Mouse (Mus musculus) cerebellum, adult 9-10 months (tissue): ENCODE measurements around the gene Mapk10.
A peak's percentile ranks its signal among the peaks of the same experiment; 100 is the strongest.

Experiments
- DNase-seq: peaks from one replicate; pipeline ENCODE4 v3.0.0; 2022

Mapk10 gene

GRCm38 (mm10) chr5:103028940-103029621 is 182.1 kb downstream of the Mapk10 start:
- DNase-seq: peak; percentile 85

DNA sequence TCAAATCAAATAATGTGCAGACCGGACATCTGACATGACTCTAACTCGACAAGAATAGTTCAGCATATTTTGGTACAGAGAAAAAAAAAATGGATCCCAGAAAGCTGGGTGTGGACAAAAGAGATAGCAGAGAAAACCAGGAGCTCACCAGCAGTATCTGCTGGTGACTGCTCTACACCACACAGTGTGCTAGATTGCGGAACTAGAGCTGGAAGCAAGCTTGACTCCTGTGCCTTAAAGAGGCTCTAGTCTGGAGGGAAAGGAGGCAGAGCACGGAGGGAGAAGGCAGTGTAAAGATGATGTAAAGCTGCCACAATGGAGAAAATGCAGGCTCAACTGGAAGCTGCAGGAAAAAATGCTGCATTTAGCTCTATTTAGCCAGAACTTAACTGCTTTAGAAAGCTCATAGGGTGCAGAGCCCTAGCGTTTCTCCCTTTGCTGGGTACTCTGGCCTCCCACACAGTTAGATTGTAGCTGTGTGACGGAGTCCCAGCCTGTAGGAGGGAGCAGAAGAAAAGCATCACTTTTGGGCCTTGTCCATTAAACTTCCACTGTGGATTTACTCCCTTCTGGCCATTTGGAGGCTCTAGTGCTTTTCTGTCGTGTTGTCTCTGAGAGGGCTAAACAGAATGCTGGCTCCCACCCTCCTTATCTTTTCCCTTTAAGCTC is 188.5 kb downstream of the Mapk10 start:
- DNase-seq: no peak

DNA sequence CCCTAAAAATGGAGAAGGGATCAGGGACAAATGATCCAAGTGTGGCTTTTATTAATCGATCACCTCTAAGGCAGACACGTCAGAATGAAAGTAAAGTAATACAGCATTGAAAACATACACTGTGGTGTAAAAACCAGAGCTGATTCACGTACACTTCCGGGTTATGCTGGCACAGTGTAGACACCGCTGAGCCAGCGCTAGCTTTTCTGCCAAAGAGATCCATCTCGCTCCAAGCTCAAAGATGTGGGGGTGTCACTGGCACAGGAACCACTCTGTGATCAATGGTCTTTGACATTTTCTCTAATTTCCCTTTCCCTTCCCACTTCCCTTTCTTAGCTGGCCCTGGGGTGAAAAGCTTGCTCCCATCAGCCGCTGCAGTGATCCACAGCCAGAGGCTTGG is 189.7 kb downstream of the Mapk10 start:
- no peak for DNase-seq

DNA sequence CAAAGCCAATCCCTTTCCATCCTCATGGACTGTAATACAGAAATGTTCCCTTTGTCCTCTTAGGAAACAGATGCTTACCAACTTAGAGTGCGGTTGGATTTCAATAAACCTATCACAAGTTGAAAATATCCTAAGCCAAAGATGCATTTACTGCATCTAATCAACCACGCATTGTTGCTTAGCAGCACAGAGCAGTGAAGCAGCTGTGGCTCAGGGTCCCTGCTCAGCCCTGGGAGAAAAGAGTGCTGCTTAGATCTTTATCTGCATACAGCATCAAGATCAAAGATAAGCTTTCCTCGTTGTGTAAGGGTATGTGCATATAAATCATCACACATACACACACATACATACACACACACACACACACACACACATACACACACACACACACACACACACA is 190.2 kb downstream of the Mapk10 start:
- no peak for DNase-seq

GRCm38 (mm10) chr5:103020127-103020526 is 191.0 kb downstream of the Mapk10 start:
- no peak for DNase-seq

- no peak for DNase-seq
Observed at GRCm38 (mm10) chr5:103017637-103018036, 193.5 kb downstream of the Mapk10 start.

DNA sequence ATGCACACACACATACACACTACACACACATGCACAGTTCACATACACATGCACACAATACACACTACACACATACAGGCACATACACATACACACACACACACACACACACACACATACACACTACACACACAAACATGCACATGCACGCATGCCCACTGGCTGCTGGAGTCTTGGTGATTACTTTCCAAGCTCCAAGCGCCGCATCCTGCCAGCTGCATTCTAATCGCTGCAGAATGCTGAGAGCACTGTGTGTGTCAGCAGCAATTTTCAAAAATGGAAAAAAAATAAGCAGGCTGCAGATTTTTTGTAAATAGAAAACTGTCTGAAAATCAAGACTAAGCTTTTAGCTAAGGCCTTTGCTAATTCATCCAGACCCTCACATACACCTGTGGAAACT is 196.8 kb downstream of the Mapk10 start:
- no peak for DNase-seq

- peak; percentile 90 for DNase-seq
Observed at GRCm38 (mm10) chr5:103008894-103009293, 202.2 kb downstream of the Mapk10 start.

DNA sequence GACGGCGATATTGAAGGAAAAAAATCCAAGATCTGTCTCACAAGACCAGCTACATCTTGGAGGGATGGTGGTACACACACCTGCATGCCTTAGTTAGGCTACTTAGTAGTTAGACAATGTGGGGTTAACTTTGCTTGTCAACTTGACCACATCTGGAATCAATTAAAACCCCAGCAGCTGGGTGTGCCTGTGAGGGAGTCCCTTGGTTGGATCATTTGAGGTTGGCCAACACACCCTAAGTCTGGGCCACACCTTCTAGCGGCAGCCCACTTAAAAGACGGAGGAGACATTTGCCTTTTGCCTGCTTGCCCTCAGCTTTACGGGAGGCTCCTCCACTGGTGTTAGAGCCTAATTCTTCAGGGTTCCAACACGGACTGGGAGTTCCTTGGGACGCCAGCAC is 209.0 kb downstream of the Mapk10 start:
- DNase-seq: no peak

DNA sequence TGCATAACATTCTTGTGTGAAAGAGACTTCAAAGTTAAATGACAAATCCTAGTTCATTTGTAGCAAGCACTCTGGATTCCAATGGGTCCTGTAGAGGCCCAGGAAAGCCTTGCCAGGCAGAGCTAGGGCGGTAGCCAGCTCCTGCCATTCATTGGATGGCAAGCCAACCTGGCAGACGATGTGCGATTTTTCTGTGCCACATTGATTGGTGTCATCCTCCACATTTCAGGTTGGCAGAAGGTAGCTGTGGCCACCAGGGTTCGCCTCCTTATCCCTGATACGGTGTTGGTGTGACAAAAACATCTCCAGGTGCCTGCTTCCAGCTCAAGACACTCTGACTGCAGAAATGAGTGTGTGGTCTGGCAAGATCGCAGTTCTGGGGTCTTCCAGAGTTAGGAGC is 210.6 kb downstream of the Mapk10 start:
- DNase-seq: peak; percentile 89

- no peak for DNase-seq
Observed at GRCm38 (mm10) chr5:102998524-102998923, 212.6 kb downstream of the Mapk10 start.

DNA sequence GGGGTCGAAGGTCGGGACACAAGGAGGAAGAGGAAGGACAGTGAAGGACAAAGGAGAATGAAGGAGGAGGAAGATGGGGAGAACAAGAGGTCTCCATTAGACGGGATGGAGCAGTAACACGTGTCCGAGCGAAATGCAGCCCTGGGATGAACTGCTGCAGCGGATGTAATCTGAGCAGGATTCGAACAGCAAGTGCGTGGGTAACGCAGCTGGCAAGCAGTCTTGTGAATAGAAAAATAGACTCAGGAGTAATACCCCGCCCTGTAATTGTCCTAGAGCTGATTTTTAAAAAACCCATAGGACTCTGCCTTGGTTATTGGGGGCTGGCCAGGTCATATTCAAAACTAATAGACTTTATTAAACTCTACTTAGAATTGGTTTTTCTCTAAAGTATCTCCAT is 213.2 kb downstream of the Mapk10 start:
- no peak for DNase-seq

DNA sequence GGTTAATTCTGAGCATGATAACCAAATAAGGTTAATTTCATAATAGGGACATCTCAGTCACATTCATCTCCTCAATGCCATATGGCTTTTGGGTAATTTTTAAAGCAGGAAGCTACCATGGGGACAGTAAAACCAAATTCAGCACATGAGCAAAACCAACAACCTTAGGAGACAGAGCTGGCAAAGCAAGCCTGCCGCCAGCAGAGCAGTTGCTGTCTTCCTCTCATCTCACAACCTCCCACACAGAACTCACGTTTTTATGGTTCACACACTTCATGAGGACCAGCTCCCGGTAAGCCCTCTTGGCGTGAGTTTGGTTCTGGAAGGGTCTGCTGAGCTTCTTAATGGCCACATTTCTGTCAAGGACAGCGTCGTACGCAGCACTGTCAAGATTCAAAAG is 214.8 kb downstream of the Mapk10 start:
- peak; percentile 49 for DNase-seq

- peak; percentile 71 for DNase-seq
Observed at GRCm38 (mm10) chr5:102995928-102996327, 215.2 kb downstream of the Mapk10 start.

GRCm38 (mm10) chr5:102993951-102994350 is 217.2 kb downstream of the Mapk10 start:
- peak; percentile 28 for DNase-seq

- no peak for DNase-seq
Observed at GRCm38 (mm10) chr5:102991691-102992090, 219.4 kb downstream of the Mapk10 start.

DNA sequence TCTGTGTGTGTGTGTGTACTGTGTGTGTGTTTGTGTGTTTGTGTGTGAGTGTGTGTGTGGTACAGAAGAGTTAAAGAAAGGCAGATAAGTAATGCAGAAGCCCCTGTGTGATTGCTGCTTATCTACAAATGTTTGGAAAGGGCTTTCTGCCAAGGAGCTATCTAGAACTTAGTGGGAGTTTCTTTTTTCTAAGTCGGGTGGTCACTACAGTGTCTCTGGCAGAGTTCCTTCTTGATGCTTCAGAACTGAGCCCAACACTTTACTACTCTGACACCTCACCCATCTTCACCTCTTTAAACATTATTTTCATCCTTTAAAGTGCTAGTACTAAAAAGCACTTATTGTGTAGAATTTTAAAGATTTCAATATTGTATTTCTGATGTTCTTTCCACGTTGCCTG is 232.8 kb downstream of the Mapk10 start:
- no peak for DNase-seq

DNA sequence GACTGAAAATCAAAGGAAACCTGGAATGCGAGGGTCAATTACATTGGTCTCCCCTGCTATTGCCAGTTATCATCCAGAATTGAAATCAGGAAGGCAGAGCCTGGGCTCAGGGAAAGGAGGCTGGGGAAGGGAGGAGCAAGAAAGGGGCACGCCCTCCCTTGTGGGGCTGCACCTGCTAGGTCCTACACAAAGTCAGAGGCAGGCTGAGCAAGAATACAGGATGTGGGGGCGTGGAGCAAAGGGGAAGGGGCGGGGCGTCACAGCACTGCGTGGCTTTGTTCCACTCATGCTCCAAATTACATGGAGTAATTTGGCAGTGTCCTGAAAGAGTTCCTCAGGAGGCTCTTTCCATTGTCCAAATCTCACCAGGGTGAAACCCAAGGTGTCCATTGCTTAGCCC is 234.0 kb downstream of the Mapk10 start:
- no peak for DNase-seq

DNA sequence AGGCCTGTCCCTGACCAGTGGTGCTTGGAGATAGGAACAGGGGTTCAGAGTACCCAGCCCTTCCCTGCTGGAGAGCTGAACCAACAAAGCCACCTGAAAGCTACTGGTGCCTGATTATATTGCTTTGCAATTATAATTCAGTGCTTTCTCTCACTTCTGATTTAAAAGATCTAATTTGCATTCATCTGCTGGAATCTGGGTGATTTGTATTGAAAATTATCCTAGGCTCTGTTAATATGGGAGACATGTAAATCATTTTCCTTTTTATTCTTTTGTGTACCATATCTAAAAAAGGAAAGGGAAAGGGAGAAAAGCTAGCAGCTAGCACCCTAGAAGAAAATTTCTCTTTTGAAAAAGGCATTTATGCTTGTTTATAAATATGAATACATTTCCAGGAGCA is 234.6 kb downstream of the Mapk10 start:
- DNase-seq: no peak

DNA sequence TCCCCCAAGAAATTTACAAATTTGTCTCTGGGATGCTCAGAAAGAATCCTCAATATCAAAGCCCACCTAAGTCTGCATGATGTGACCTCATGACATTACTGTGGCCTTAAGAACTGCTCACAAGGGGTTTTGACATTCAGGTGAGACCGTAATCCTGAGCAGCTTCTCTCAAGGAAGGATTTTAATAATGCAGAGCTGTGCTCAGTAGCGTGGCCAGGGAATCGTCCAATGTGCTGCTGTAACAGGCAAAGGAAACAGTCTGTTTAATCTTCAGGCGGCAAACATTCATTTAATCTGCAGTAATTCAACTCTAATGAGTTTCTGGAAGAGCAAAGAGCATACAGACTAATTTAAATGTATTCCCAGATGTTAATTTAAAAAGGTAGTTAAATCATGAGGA is 236.7 kb downstream of the Mapk10 start:
- DNase-seq: no peak

- no peak for DNase-seq
Observed at GRCm38 (mm10) chr5:102964396-102964795, 246.7 kb downstream of the Mapk10 start.

DNA sequence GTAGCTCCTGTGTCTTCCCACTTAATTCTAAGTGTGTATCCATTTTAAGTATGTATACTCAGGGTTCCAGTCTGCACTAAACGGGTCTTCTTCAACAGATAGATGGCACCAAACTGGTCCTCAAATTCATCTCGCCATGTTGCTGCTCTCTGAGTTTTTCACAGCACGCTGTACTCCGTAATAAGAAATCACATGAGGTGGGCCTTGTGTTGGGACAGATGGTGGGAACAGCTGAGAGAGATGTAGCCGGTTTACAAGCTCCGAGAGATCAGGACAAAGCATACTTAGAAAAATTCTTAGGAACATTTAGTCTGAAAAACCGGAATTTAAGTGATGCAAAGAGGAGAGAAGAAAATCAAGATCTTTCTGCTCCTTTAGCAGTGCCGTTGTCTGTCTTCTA is 257.7 kb downstream of the Mapk10 start:
- DNase-seq: peak; percentile 18

- no peak for DNase-seq
Observed at GRCm38 (mm10) chr5:102952918-102953317, 258.2 kb downstream of the Mapk10 start.

- no peak for DNase-seq
Observed at GRCm38 (mm10) chr5:102947061-102947711, 263.9 kb downstream of the Mapk10 start.
